Mouse (Mus musculus) thymus, adult 2 months (tissue): ENCODE measurements around the gene Gm2016. TPM values are rescaled to one million over a fixed set of nuclear protein-coding genes. Genes with fewer than 3 reads are reported as not detected.

Experiments
- polyA plus RNA-seq: library from polyadenylated mRNA; depleted of rRNA; stranded (reverse); fragments of >200 nt; gene quantifications from 2 replicates; pipeline ENCODE4 v1.2.3, GENCODE M21; 2012; rRNA removed

The Gm2016 gene
- polyA plus RNA-seq, 1 experiment: not detected

Other genes with a start within 250 kb of the Gm2016 start
- gene Gm16381, start 229.5 kb upstream of the Gm2016 start, polyA plus RNA-seq: not detected in 2 replicates
- gene Gm21319, start 98.3 kb upstream of the Gm2016 start, polyA plus RNA-seq: not detected in 2 replicates
- gene Gm21936, start 78.6 kb upstream of the Gm2016 start, polyA plus RNA-seq: not detected in 2 replicates
- not detected in 2 replicates for gene BB287469, start 57.5 kb upstream of the Gm2016 start, polyA plus RNA-seq
- gene Gm2001, start 31.7 kb upstream of the Gm2016 start, polyA plus RNA-seq: not detected in 2 replicates
- gene Gm2022, start 21.3 kb downstream of the Gm2016 start, polyA plus RNA-seq: not detected in 2 replicates
- not detected in 2 replicates for gene Gm2035, start 45.8 kb downstream of the Gm2016 start, polyA plus RNA-seq
- gene Gm2042, start 80.0 kb downstream of the Gm2016 start, polyA plus RNA-seq: not detected in 2 replicates
- not detected in 2 replicates for gene Gm2075, start 137.8 kb downstream of the Gm2016 start, polyA plus RNA-seq
- gene Gm6803, start 144.7 kb downstream of the Gm2016 start, polyA plus RNA-seq: not detected in 2 replicates
- not detected in 2 replicates for gene Gm2056, start 152.9 kb downstream of the Gm2016 start, polyA plus RNA-seq
- not detected in 2 replicates for gene Gm16368, start 209.6 kb downstream of the Gm2016 start, polyA plus RNA-seq